9 mouse cellular contexts compared by ENCODE assay signal in the genomic region with DNA sequence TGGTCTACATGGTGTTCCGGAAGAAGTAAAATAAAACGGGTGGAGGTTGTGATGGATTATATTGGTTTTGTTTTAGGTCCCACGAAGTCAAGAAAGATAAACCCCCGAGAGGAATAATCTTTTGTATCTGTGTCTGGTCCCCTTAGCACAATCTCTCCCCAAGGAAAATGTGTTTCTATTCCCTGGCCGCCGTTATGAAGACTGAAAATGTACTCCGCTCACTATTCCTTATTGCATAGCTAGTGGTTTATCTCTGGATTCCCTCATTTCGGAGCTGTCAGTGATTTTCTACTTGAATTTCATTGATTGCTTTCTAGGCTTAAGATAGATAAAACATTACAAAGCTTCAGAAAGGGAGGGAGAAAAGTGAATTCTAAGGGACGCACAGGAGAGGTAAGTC. TPM values are rescaled to one million over a fixed set of nuclear protein-coding genes. Genes with fewer than 3 reads are reported as not detected.
DNase-seq lines count a peak whose midpoint lies in the region; ATAC-seq and TF ChIP-seq lines count a peak whose summit lies in the region.
"Had no signal": no experiment of that assay in that cellular context is flagged by ENCODE, and none has a peak within 500 bp of the region (broad histone marks: within the 10 kb centered on the region; RNA-seq: fewer than 3 reads in every experiment).

No protein-coding gene starts in this region.

- DNase-seq in heart, postnatal 4 days, result no peak
- no peak for DNase-seq in hindbrain, embryonic 14.5 days (ENCODE audit: low spot score)
- DNase-seq in midbrain, embryonic 14.5 days, result peak; percentile 33
- DNase-seq in left cerebral cortex, adult 11 months (ENCODE audit: low spot score), result no peak
- no peak for DNase-seq in thymus, postnatal 10 days (ENCODE audit: low spot score in 2 of 2)
- no peak for DNase-seq in retina, postnatal 1 day

- peak overlapping the region; percentile 85 for H3K4me3 ChIP-seq in heart, embryonic 15.5 days
- H3K4me3 ChIP-seq in bone marrow macrophage, adult 2 months (ENCODE audit: insufficient read depth, low read length), result peak overlapping the region; percentile 72
- H3K4me3 ChIP-seq in hindbrain, embryonic 14.5 days (replicated peaks; ENCODE audit: low read length), result peak overlapping the region; percentile 100
- H3K4me3 ChIP-seq in midbrain, embryonic 14.5 days (replicated peaks; ENCODE audit: low read depth, low read length), result peak overlapping the region; percentile 99

- no peak for TF ChIP-seq CTCF in bone marrow macrophage, adult 2 months (IDR thresholded peaks at IDR 0.05; ENCODE audit: low read depth, low read length)

- no peaks in the 10 kb centered on the region for H3K9me3 ChIP-seq in heart, embryonic 15.5 days (replicated peaks)
- H3K9me3 ChIP-seq in hindbrain, embryonic 14.5 days (ENCODE audit: control insufficient read depth, low read length), result no peaks in the 10 kb centered on the region
- H3K9me3 ChIP-seq in midbrain, embryonic 14.5 days (ENCODE audit: control insufficient read depth, low read length), result no peaks in the 10 kb centered on the region

- ATAC-seq in heart, embryonic 15.5 days (replicated peaks; ENCODE audit: insufficient number of reproducible peaks, insufficient read depth, low FRiP score, low read depth), result no peak
- ATAC-seq in hindbrain, embryonic 14.5 days (ENCODE audit: low FRiP score), result no peak
- ATAC-seq in midbrain, embryonic 14.5 days (ENCODE audit: low FRiP score, low TSS enrichment), result no peak

- H3K4me2 ChIP-seq in heart, embryonic 15.5 days, result peak overlapping the region; percentile 67
- peak overlapping the region; percentile 53 for H3K4me2 ChIP-seq in hindbrain, embryonic 14.5 days (replicated peaks)
- peak overlapping the region; percentile 57 for H3K4me2 ChIP-seq in midbrain, embryonic 14.5 days (ENCODE audit: low read length)

- peak overlapping the region; percentile 55 for H3K9ac ChIP-seq in heart, embryonic 15.5 days
- H3K9ac ChIP-seq in hindbrain, embryonic 14.5 days, result peak overlapping the region; percentile 100
- peak overlapping the region; percentile 55; the same call in 1 of the 2 replicates for H3K9ac ChIP-seq in midbrain, embryonic 14.5 days (replicated peaks; ENCODE audit: low read length)

- no peaks in the 10 kb centered on the region for H3K36me3 ChIP-seq in heart, embryonic 15.5 days
- no peaks in the 10 kb centered on the region for H3K36me3 ChIP-seq in hindbrain, embryonic 14.5 days (replicated peaks; ENCODE audit: control insufficient read depth, insufficient read depth)
- no peaks in the 10 kb centered on the region for H3K36me3 ChIP-seq in midbrain, embryonic 14.5 days (ENCODE audit: control insufficient read depth, insufficient read depth, low read length)

- H3K27ac ChIP-seq in heart, embryonic 15.5 days, result peak overlapping the region; percentile 100
- H3K27ac ChIP-seq in bone marrow macrophage, adult 2 months (ENCODE audit: insufficient read depth, low read depth, low read length), result peak overlapping the region; percentile 66
- peak overlapping the region; percentile 100 for H3K27ac ChIP-seq in hindbrain, embryonic 14.5 days
- peak overlapping the region; percentile 100; the same call in 1 of the 2 replicates for H3K27ac ChIP-seq in midbrain, embryonic 14.5 days (replicated peaks; ENCODE audit: low read depth, low read length)

- no peak for TF ChIP-seq POLR2A in bone marrow macrophage, adult 2 months (IDR thresholded peaks at IDR 0.05; ENCODE audit: borderline replicate concordance, low read depth, low read length)

- no peaks in the 10 kb centered on the region for H3K27me3 ChIP-seq in heart, embryonic 15.5 days
- no peaks in the 10 kb centered on the region for H3K27me3 ChIP-seq in hindbrain, embryonic 14.5 days (ENCODE audit: control insufficient read depth, insufficient read depth, low read length)
- no peaks in the 10 kb centered on the region for H3K27me3 ChIP-seq in midbrain, embryonic 14.5 days (ENCODE audit: control insufficient read depth, insufficient read depth, low read length)
- H3K27me3 ChIP-seq: Patski had no signal

- peaks cover 11% of the 10 kb centered on the region for H3K4me1 ChIP-seq in heart, embryonic 15.5 days (replicated peaks)
- H3K4me1 ChIP-seq in bone marrow macrophage, adult 2 months (ENCODE audit: control insufficient read depth, insufficient read depth, low read length), result peaks cover 5% of the 10 kb centered on the region
- H3K4me1 ChIP-seq in hindbrain, embryonic 14.5 days (replicated peaks; ENCODE audit: control insufficient read depth, insufficient read depth, low read length), result peaks cover 21% of the 10 kb centered on the region
- peaks cover 9% of the 10 kb centered on the region for H3K4me1 ChIP-seq in midbrain, embryonic 14.5 days (ENCODE audit: control insufficient read depth, insufficient read depth, low read length)

- 10% methylated on average over 9 of the region's 9 CpGs for WGBS in heart, embryonic 15.5 days
- 14% methylated on average over 9 of the region's 9 CpGs for WGBS in hindbrain, embryonic 14.5 days
- 13% methylated on average over 9 of the region's 9 CpGs for WGBS in midbrain, embryonic 14.5 days

RNA-seq across cellular contexts. Expression of a gene that starts 1.7 kb away (rescaled TPM):
- polyA plus RNA-seq in heart, embryonic 15.5 days (2015; fragmentation: Nextera tagmentation; extraction: Ambion mirVana), result 11.3 and 12.5 TPM in 2 replicates
- 10 to 100 TPM; 48.7 to 49.0 TPM for total RNA-seq in heart, postnatal 4 days (2021)
- 76.1 and 82.9 TPM in 2 replicates for polyA plus RNA-seq in bone marrow macrophage, adult 2 months (2012; ENCODE audit: insufficient read depth, insufficient read length, missing spikeins)
- 42.0 and 43.7 TPM in 2 replicates for polyA plus RNA-seq in hindbrain, embryonic 14.5 days (2014; fragmentation: Nextera tagmentation; extraction: Ambion mirVana)
- polyA plus RNA-seq in midbrain, embryonic 14.5 days (2014; fragmentation: Nextera tagmentation; extraction: Ambion mirVana), result 51.3 and 53.9 TPM in 2 replicates
